Mouse (Mus musculus): ENCODE data around the gene Clstn1. TPM values are rescaled to one million over a fixed set of nuclear protein-coding genes. Genes with fewer than 3 reads are reported as not detected.
A peak's percentile ranks its signal among the peaks of the same experiment; 100 is the strongest.

Clstn1 gene
- polyA plus RNA-seq, 1 experiment from 2014 or later = 83.6 TPM

DNA sequence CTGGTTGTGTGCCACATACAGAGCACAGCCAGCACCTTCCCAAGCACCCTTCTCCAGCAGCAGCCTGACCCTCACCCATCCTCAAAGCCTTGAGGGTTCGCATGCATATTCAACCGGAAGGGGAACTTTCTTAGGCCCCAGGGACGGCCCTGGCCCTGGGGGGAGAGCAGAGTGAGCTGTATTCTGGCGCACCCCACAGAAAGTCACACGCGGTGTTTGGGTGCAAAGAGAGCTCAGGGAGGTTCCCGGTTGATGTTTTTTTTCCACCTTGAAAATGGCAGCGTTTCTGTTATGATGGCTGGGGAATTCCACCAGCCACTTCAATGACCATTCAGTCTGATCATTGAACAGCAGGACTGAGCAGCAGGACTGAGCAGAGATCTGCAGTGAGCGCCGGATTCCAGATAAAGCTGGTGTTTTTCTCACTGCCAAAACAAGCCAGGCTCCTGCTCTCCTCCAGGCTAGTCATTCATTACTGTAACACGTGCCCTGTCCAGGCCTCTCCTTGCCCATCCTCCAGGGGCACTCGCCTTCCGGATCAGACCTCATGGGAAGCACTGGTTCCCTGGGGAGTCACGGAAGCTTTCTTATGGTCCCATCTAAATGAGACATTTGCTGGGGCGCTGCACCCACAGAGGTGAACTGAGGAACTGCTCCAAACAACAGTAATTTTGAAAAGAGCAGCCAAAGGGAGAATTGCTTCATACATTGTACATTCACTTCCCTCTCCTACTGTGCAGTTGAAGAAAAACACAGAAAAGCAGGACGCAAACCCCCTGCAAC is 110.1 kb downstream of the Clstn1 start:
- H3K27me3 ChIP-seq = peaks cover 53% of the 10 kb centered on the region
- H3K4me3 ChIP-seq = 0 out of 2 replicates have a peak overlapping the region, but pooled peaks have one; percentile 2
- WGBS = 32% methylated on average over 16 of the region's 16 CpGs
- no peaks in the 10 kb centered on the region for H3K9me3 ChIP-seq
- H3K4me2 ChIP-seq = no peak overlapping the region
- no peak for ATAC-seq (ENCODE audit: low FRiP score)
- no peaks in the 10 kb centered on the region for H3K36me3 ChIP-seq
- H3K9ac ChIP-seq = peak overlapping the region; percentile 40
- H3K27ac ChIP-seq = no peak overlapping the region
- peaks cover 22% of the 10 kb centered on the region for H3K4me1 ChIP-seq (replicated peaks)

- Histone ChIP-seq H3K4me2 (peak overlapping the region; percentile 74), H3K9me3 (no peaks in the 10 kb centered on the region), H3K36me3 (no peaks in the 10 kb centered on the region), H3K4me3 (peak overlapping the region; percentile 46), H3K4me1 (replicated peaks) (peaks cover 22% of the 10 kb centered on the region), H3K9ac (peak overlapping the region; percentile 68), H3K27me3 (peaks cover 53% of the 10 kb centered on the region), H3K27ac (no peak overlapping the region)
- no peak for ATAC-seq (ENCODE audit: low FRiP score)
- 25% methylated on average over 15 of the region's 15 CpGs for WGBS
Observed at GRCm38 (mm10) chr4:149697506-149698196, 111.4 kb downstream of the Clstn1 start.

GRCm38 (mm10) chr4:149698197-149698821 is 112.0 kb downstream of the Clstn1 start:
- Histone ChIP-seq H3K9me3 (no peaks in the 10 kb centered on the region), H3K4me1 (replicated peaks) (peaks cover 22% of the 10 kb centered on the region), H3K9ac (peak overlapping the region; percentile 68), H3K27me3 (peaks cover 53% of the 10 kb centered on the region), H3K27ac (no peak overlapping the region), H3K4me3 (peak overlapping the region; percentile 46), H3K4me2 (peak overlapping the region; percentile 74), H3K36me3 (no peaks in the 10 kb centered on the region)
- ATAC-seq (ENCODE audit: low FRiP score) = peak; percentile 81
- 1% methylated on average over 35 of the region's 35 CpGs for WGBS

Small RNAs within 50 kb of the gene (microRNA-seq; reads per million reads assigned to microRNA genes)
- not detected for gene Mir5616
- 0.70 reads per million for gene Mir7023

Other genes with a start within 250 kb of the Clstn1 start
- gene Ube4b, start 159.7 kb upstream of the Clstn1 start, polyA plus RNA-seq (2015; fragmentation: Nextera tagmentation; extraction: Ambion mirVana) = 56.5 and 59.5 TPM in 2 replicates
- not detected in 2 replicates for gene Rbp7, start 131.5 kb upstream of the Clstn1 start, polyA plus RNA-seq (2015; fragmentation: Nextera tagmentation; extraction: Ambion mirVana)
- gene Tmem274, start 109.1 kb upstream of the Clstn1 start, polyA plus RNA-seq (2015; fragmentation: Nextera tagmentation; extraction: Ambion mirVana) = 0.69 TPM in 1 of 2 replicates, not detected in the other
- 9.2 and 10.3 TPM in 2 replicates for gene Nmnat1, start 101.3 kb upstream of the Clstn1 start, polyA plus RNA-seq (2015; fragmentation: Nextera tagmentation; extraction: Ambion mirVana)
- 42.4 and 45.1 TPM in 2 replicates for gene Lzic, start 101.2 kb upstream of the Clstn1 start, polyA plus RNA-seq (2015; fragmentation: Nextera tagmentation; extraction: Ambion mirVana)
- 85.3 and 85.4 TPM in 2 replicates for gene Ctnnbip1, start 68.2 kb upstream of the Clstn1 start, polyA plus RNA-seq (2015; fragmentation: Nextera tagmentation; extraction: Ambion mirVana)
- 17.1 and 18.1 TPM in 2 replicates for gene Pik3cd, start 116.1 kb downstream of the Clstn1 start, polyA plus RNA-seq (2015; fragmentation: Nextera tagmentation; extraction: Ambion mirVana)
- gene Tmem201, start 151.6 kb downstream of the Clstn1 start, polyA plus RNA-seq (2015; fragmentation: Nextera tagmentation; extraction: Ambion mirVana) = 36.3 and 41.2 TPM in 2 replicates
- 27.6 and 28.3 TPM in 2 replicates for gene Slc25a33, start 187.8 kb downstream of the Clstn1 start, polyA plus RNA-seq (2015; fragmentation: Nextera tagmentation; extraction: Ambion mirVana)

All from hindbrain, embryonic 13.5 days (tissue).